Mouse (Mus musculus): Measurements from ENCODE around the gene Emilin3. TPM values are rescaled to one million over a fixed set of nuclear protein-coding genes. Genes with fewer than 3 reads are reported as not detected.
A peak's percentile ranks its signal among the peaks of the same experiment; 100 is the strongest.

Gene Emilin3
- polyA plus RNA-seq, 1 experiment, result 6.4 TPM

GRCm38 (mm10) chr2:160871310-160871709, 40.8 kb downstream of the Emilin3 start:
- TF ChIP-seq CTCF (IDR thresholded peaks at IDR 0.05; ENCODE audit: borderline replicate concordance, insufficient read depth, low read depth, low read length) (no peak), POLR2A (IDR thresholded peaks at IDR 0.05; ENCODE audit: borderline replicate concordance, insufficient read depth, low read length) (no peak)
- 28% methylated on average over 3 of the region's 3 CpGs for WGBS
- Histone ChIP-seq H3K27me3 (ENCODE audit: control insufficient read depth, insufficient read depth, low read length) (no peaks in the 10 kb centered on the region), H3K4me3 (replicated peaks; ENCODE audit: insufficient read depth, low read depth, low read length) (peak overlapping the region; percentile 99), H3K27ac (ENCODE audit: insufficient read depth, low read length) (no peak overlapping the region), H3K4me1 (ENCODE audit: control insufficient read depth, insufficient read depth, low read length) (peaks cover 6% of the 10 kb centered on the region; the same call in 1 of the 2 replicates)
- DNase-seq, result no peak

GRCm38 (mm10) chr2:160869446-160869845, 42.7 kb downstream of the Emilin3 start:
- H3K4me3 ChIP-seq (replicated peaks; ENCODE audit: insufficient read depth, low read depth, low read length), result no peak overlapping the region
- no peak for TF ChIP-seq CTCF (IDR thresholded peaks at IDR 0.05; ENCODE audit: borderline replicate concordance, insufficient read depth, low read depth, low read length)
- TF ChIP-seq POLR2A (IDR thresholded peaks at IDR 0.05; ENCODE audit: borderline replicate concordance, insufficient read depth, low read length), result no peak
- WGBS, result 88% methylated on average over 3 of the region's 3 CpGs

GRCm38 (mm10) chr2:160865266-160865665, 46.9 kb downstream of the Emilin3 start:
- DNase-seq, result peak; percentile 46 to 76
- Histone ChIP-seq H3K27me3 (ENCODE audit: control insufficient read depth, insufficient read depth, low read length) (no peaks in the 10 kb centered on the region), H3K4me3 (replicated peaks; ENCODE audit: insufficient read depth, low read depth, low read length) (no peak overlapping the region), H3K27ac (ENCODE audit: insufficient read depth, low read length) (peak overlapping the region; percentile 69), H3K4me1 (ENCODE audit: control insufficient read depth, insufficient read depth, low read length) (peaks cover 9% of the 10 kb centered on the region)
- TF ChIP-seq CTCF (IDR thresholded peaks at IDR 0.05; ENCODE audit: borderline replicate concordance, insufficient read depth, low read depth, low read length), result no peak
- TF ChIP-seq POLR2A (IDR thresholded peaks at IDR 0.05; ENCODE audit: borderline replicate concordance, insufficient read depth, low read length), result no peak
- WGBS, result 12% methylated on average over 2 of the region's 2 CpGs

More at GRCm38 (mm10) chr2:160869446-160869845, 42.7 kb downstream of the Emilin3 start:
- DNase-seq, result no peak
- no peaks in the 10 kb centered on the region for H3K27me3 ChIP-seq (ENCODE audit: control insufficient read depth, insufficient read depth, low read length)
- H3K4me1 ChIP-seq (ENCODE audit: control insufficient read depth, insufficient read depth, low read length), result peaks cover 15% of the 10 kb centered on the region
- no peak overlapping the region for H3K27ac ChIP-seq (ENCODE audit: insufficient read depth, low read length)

GRCm38 (mm10) chr2:160864112-160864511, 48.0 kb downstream of the Emilin3 start:
- Histone ChIP-seq H3K4me3 (replicated peaks; ENCODE audit: insufficient read depth, low read depth, low read length) (no peak overlapping the region), H3K4me1 (ENCODE audit: control insufficient read depth, insufficient read depth, low read length) (peaks cover 9% of the 10 kb centered on the region), H3K27me3 (ENCODE audit: control insufficient read depth, insufficient read depth, low read length) (no peaks in the 10 kb centered on the region), H3K27ac (ENCODE audit: insufficient read depth, low read length) (no peak overlapping the region)
- WGBS, result 94% methylated on average over 1 of the region's 1 CpGs
- TF ChIP-seq POLR2A (IDR thresholded peaks at IDR 0.05; ENCODE audit: borderline replicate concordance, insufficient read depth, low read length) (no peak), CTCF (IDR thresholded peaks at IDR 0.05; ENCODE audit: borderline replicate concordance, insufficient read depth, low read depth, low read length) (no peak)
- DNase-seq, result no peak

- no peak overlapping the region for H3K27ac ChIP-seq (ENCODE audit: insufficient read depth, low read length)
- no peaks in the 10 kb centered on the region for H3K27me3 ChIP-seq (ENCODE audit: control insufficient read depth, insufficient read depth, low read length)
- DNase-seq, result no peak
- 88% methylated on average over 1 of the region's 1 CpGs for WGBS
- peaks cover 5% of the 10 kb centered on the region for H3K4me1 ChIP-seq (ENCODE audit: control insufficient read depth, insufficient read depth, low read length)
- TF ChIP-seq POLR2A (IDR thresholded peaks at IDR 0.05; ENCODE audit: borderline replicate concordance, insufficient read depth, low read length) (no peak), CTCF (IDR thresholded peaks at IDR 0.05; ENCODE audit: borderline replicate concordance, insufficient read depth, low read depth, low read length) (no peak)
- H3K4me3 ChIP-seq (replicated peaks; ENCODE audit: insufficient read depth, low read depth, low read length), result no peak overlapping the region
These were observed 51.8 kb downstream of the Emilin3 start for GRCm38 (mm10) chr2:160860363-160860762.

Other genes with a start within 250 kb of the Emilin3 start
- gene Plcg1, start 181.0 kb downstream of the Emilin3 start, polyA plus RNA-seq (2012; rRNA removed), result 73.1 and 74.5 TPM in 2 replicates
- 26.2 and 27.7 TPM in 2 replicates for gene Zhx3, start 39.3 kb downstream of the Emilin3 start, polyA plus RNA-seq (2012; rRNA removed)
- 2.3 and 2.4 TPM in 2 replicates for gene Lpin3, start 31.7 kb downstream of the Emilin3 start, polyA plus RNA-seq (2012; rRNA removed)
- gene Chd6, start 196.7 kb upstream of the Emilin3 start, polyA plus RNA-seq (2012; rRNA removed), result 33.7 and 35.6 TPM in 2 replicates

Measured in cerebellum, adult 2 months (tissue).